Mouse (Mus musculus) lung, embryonic 14.5 days (tissue): ENCODE data around the gene Mocs1. TPM values are rescaled to one million over a fixed set of nuclear protein-coding genes. Genes with fewer than 3 reads are reported as not detected.
"Not testable (repeated sequence)": the region's sequence is repeated elsewhere in the genome, so short reads cannot be mapped to it uniquely, and the experiment has no call there.

Source experiments
- ATAC-seq: fragments of 200-750 bp; cut with Nextera tagmentation; 2 replicates; pipeline ENCODE4 v1.8.0; 2017; ENCODE audit warnings: mild to moderate bottlenecking, moderate TSS enrichment, moderate library complexity; ENCODE audit not compliant: insufficient read depth
- DNase-seq: peaks from one replicate; pipeline ENCODE4 v3.0.0-alpha.2; 2015
- H3K27ac ChIP-seq: fragments of 300-500 bp; sonication (generic); 2 replicates; pipeline ENCODE4 v1.5.1; 2014; ENCODE audit warnings: low read depth, mild to moderate bottlenecking, moderate library complexity
- H3K27me3 ChIP-seq: fragments of 300-500 bp; sonication (generic); 2 replicates; pipeline ENCODE4 v1.6.1; 2014; ENCODE audit warnings: low read length, control low read depth; ENCODE audit not compliant: insufficient read depth
- H3K36me3 ChIP-seq: fragments of 300-500 bp; sonication (generic); 2 replicates; pipeline ENCODE4 v1.6.1; 2014; ENCODE audit warnings: control low read depth; ENCODE audit not compliant: insufficient read depth
- H3K4me1 ChIP-seq: fragments of 300-500 bp; sonication (generic); 2 replicates; pipeline ENCODE4 v1.6.1; 2014; ENCODE audit warnings: antibody characterized with exemption, control low read depth; ENCODE audit not compliant: insufficient read depth
- H3K4me2 ChIP-seq: fragments of 300-500 bp; sonication (generic); 2 replicates; pipeline ENCODE4 v1.6.1; 2014; ENCODE audit warnings: mild to moderate bottlenecking
- H3K4me3 ChIP-seq: fragments of 300-500 bp; sonication (generic); 2 replicates; pipeline ENCODE4 v1.5.1; 2014; ENCODE audit warnings: low read depth, low read length
- H3K9ac ChIP-seq: fragments of 300-500 bp; sonication (generic); 2 replicates; pipeline ENCODE4 v1.6.1; 2014
- H3K9me3 ChIP-seq: fragments of 300-500 bp; sonication (generic); 2 replicates; pipeline ENCODE4 v1.6.1; 2016; ENCODE audit warnings: low read depth, low read length, control low read depth
- CTCF ChIP-seq: IDR thresholded peaks from 2 replicates; pipeline ENCODE4 v1.5.1; 2016; ENCODE audit warnings: antibody characterized with exemption, low read depth
- WGBS: fragments of 180-500 bp; shearing (Covaris S2); extraction: QIAGEN DNeasy Blood & Tissue Kit; methylation state at CpG from one replicate; pipeline ENCODE4 v1.1.7; 2014; 5-methylcytosine and 5-hydroxymethylcytosine counted together
- polyA plus RNA-seq: library from polyadenylated mRNA; unstranded; fragments of >200 nt; fragmentation: Nextera tagmentation; extraction: Ambion mirVana; gene quantifications from 2 replicates; pipeline ENCODE4 v1.2.1, GENCODE M21; 2014

Gene Mocs1
- polyA plus RNA-seq, 1 experiment from 2014 or later = 8.0 TPM

DNA sequence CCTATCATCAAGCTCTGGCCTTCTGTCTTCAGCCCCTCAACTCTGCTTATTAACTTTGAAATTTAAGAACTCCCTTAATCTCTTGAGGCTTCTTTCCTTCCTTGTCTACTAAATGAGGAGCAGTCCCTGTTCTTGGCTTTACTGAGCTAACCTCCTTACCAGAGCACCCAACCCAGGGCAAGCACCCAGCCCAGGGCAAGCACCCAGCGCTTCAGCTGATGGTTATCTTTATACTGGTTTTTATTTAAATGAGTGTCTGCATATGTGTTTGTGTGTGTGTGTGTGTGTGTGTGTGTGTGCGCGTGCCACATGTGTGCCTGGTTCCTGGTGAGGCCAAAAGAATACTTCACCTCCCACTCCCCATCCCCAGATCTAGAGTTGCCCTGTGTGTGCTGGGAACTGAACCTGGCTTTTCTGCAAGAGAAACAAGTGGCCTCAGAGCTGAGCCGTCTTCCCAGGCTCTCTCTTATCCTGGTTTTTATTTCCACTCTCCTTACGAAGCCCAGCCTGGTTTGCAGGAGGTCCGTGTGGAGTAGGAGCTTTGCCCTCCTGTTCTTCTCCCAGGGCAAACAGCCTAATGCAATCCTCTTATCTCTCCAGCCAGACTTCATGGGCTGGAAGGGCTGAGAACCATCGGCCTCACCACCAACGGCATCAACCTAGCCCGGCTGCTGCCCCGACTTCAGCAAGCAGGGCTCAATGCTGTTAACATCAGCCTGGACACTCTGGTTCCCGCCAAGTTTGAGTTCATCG lies 10.8 kb downstream of the Mocs1 start:
- Histone ChIP-seq H3K4me1 (peaks cover 3% of the 10 kb centered on the region; the same call in 1 of the 2 replicates), H3K27me3 (no peaks in the 10 kb centered on the region), H3K9ac (no peak overlapping the region), H3K4me3 (no peak overlapping the region), H3K36me3 (peaks cover 35% of the 10 kb centered on the region), H3K27ac (no peak overlapping the region), H3K9me3 (no peaks in the 10 kb centered on the region), H3K4me2 (no peak overlapping the region)
- no peak for TF ChIP-seq CTCF
- ATAC-seq (peak; percentile 49; the same call in 1 of the 2 replicates), DNase-seq (no peak)
- 53% methylated on average over 12 of the region's 12 CpGs for WGBS

DNA sequence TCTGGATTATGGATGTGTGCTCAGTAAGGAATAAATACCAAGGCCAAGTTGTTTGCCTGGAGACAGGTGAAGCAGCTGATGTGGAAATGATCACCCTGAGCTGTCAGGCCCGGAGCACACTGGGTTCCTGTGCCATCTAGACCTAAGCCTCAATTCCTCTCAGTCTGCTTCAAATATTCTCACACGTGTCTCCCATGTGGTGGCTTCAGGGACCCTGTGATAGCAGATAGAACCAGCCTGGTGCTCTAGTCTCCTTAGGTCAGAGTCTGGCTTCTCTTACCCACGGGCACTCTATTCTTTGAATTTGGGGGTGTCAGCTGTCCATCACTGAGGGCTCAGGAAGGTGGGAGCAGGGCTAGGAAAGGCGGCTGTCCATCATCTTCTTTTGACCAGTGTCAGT lies 11.5 kb downstream of the Mocs1 start:
- peaks cover 3% of the 10 kb centered on the region; the same call in 1 of the 2 replicates for H3K4me1 ChIP-seq
- TF ChIP-seq CTCF = no peak
- no peaks in the 10 kb centered on the region for H3K27me3 ChIP-seq
- H3K27ac ChIP-seq = no peak overlapping the region
- DNase-seq (no peak), ATAC-seq (no peak)
- no peak overlapping the region for H3K4me2 ChIP-seq
- H3K36me3 ChIP-seq = peaks cover 34% of the 10 kb centered on the region
- no peaks in the 10 kb centered on the region for H3K9me3 ChIP-seq
- 81% methylated on average over 4 of the region's 4 CpGs for WGBS
- H3K9ac ChIP-seq = no peak overlapping the region
- no peak overlapping the region for H3K4me3 ChIP-seq

DNA sequence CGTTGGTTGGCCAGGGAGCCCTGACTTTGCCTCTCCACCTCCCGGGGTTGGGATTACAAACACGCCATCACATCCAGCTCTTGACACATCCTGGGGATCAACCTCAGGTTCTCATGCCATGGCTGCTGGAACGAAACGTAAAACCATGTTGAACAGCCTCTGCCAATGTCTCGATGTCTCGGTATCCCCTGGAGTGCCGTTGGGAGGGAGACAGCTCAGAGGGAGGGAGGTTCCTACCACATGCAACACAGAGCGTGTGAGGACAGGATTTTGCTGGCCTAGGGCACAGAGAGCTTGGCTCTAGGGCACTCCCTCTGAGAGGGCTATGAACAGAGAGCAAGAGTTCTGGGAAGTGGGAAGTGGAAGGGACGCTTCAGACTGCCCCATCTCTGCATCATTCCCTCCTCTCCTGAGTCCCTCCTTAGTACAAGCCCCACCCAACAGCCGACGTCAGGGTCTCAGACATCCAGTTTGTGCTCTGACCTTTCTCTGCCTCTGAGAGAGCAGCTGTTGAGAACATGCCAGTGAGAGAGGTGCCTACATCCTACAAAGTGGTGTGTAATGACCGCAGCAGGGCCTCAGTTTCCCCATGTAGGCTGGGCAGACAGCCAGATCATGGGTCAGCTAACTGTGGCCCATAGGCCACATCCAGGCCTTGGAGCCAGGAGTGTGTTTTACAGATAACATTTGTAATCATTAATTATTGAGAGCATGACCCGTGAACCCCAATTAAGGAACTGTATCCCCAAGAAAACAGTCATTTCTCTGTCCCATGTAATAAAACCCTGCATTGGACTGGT lies 12.4 kb downstream of the Mocs1 start:
- DNase-seq (no peak), ATAC-seq (peak; percentile 41; the same call in 1 of the 2 replicates)
- TF ChIP-seq CTCF = no peak
- H3K9me3 ChIP-seq = no peaks in the 10 kb centered on the region
- no peak overlapping the region for H3K4me2 ChIP-seq
- no peaks in the 10 kb centered on the region for H3K27me3 ChIP-seq
- H3K36me3 ChIP-seq = peaks cover 26% of the 10 kb centered on the region
- H3K4me3 ChIP-seq = no peak overlapping the region
- peaks cover 3% of the 10 kb centered on the region; the same call in 1 of the 2 replicates for H3K4me1 ChIP-seq
- H3K9ac ChIP-seq = no peak overlapping the region
- 63% methylated on average over 14 of the region's 14 CpGs for WGBS
- no peak overlapping the region for H3K27ac ChIP-seq

DNA sequence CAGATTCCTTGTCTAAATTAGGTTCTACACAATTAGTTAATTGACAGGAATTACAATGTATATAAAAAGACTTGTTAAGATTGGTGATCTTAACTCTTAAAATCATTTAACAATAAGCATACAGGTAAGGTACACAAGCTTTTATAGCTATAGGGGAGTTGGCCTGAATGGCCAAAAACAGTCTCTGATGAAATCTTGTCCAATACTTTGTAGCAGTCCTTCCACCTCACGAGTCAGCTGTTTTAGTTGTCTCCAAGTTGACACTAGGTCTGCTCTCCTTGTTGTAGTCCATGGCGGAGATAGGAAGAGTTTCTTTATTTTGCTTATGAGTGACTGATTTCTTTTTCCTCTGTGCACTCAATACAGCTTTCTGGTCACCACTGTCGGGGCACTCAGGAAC lies 14.7 kb downstream of the Mocs1 start:
- not testable (repeated sequence) for H3K9me3 ChIP-seq, H3K4me1 ChIP-seq, H3K4me3 ChIP-seq, DNase-seq, H3K4me2 ChIP-seq, H3K27ac ChIP-seq, ATAC-seq, H3K27me3 ChIP-seq, H3K9ac ChIP-seq
- peaks cover 20% of the 10 kb centered on the region for H3K36me3 ChIP-seq
- 28% methylated on average over 3 of the region's 3 CpGs for WGBS

DNA sequence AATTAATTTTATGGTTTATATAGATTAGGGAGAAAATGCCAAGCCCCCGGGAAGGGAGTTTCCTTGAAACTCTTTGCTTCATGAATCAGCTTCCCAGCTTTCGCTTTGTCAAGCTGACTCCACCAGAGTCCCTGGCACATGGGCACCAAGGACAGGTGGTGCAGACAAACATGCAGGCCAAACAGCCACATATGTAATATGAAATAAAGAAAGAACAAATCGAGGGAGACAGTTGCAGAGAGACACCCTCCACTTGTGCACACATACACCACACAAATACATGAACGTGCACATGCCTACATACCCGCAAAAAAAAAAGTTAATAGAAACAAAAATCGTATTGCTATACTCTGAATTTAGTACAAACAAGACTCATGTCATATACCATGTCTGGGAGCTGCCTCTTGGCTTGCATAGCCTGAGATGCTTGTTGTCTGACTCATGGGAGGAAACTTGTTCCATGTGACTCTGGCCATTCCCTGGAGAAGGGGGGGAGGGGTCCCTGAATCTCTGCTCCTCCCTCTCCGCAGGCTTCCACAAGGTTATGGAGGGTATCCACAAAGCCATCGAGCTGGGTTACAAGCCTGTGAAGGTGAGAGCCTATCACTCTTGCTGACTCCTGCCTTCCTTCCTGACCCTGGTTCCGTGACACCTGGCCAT lies 20.5 kb downstream of the Mocs1 start:
- no peaks in the 10 kb centered on the region for H3K4me1 ChIP-seq
- no peaks in the 10 kb centered on the region for H3K9me3 ChIP-seq
- DNase-seq (no peak), ATAC-seq (0 out of 2 replicates have a peak, but pooled peaks have one; percentile 19)
- H3K4me3 ChIP-seq = no peak overlapping the region
- no peak overlapping the region for H3K27ac ChIP-seq
- no peaks in the 10 kb centered on the region for H3K27me3 ChIP-seq
- H3K4me2 ChIP-seq = no peak overlapping the region
- no peak overlapping the region for H3K9ac ChIP-seq
- 49% methylated on average over 8 of the region's 9 CpGs for WGBS
- TF ChIP-seq CTCF = no peak
- peaks cover 29% of the 10 kb centered on the region for H3K36me3 ChIP-seq

DNA sequence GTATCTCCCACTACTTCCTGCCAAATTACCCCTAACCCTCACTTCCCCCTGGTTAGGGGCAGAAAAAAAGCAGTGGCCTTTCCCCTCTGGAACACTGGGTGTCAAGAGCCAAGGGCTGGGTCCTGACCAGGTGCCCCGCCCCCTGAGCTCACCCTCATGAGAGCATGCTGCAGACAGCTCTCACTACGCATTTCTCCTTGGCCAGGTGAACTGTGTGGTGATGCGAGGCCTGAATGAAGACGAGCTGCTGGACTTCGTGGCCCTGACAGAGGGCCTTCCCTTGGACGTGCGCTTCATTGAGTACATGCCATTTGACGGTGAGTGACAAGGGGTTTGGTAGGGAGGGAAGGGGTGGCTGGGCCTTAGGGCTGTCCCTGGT lies 21.1 kb downstream of the Mocs1 start:
- Histone ChIP-seq H3K4me3 (no peak overlapping the region), H3K27me3 (no peaks in the 10 kb centered on the region), H3K9ac (no peak overlapping the region), H3K4me2 (no peak overlapping the region), H3K4me1 (no peaks in the 10 kb centered on the region), H3K27ac (no peak overlapping the region), H3K9me3 (no peaks in the 10 kb centered on the region), H3K36me3 (peaks cover 34% of the 10 kb centered on the region)
- peak; percentile 44; the same call in 1 of the 2 replicates for ATAC-seq
- 76% methylated on average over 8 of the region's 8 CpGs for WGBS
- no peak for DNase-seq
- no peak for TF ChIP-seq CTCF

DNA sequence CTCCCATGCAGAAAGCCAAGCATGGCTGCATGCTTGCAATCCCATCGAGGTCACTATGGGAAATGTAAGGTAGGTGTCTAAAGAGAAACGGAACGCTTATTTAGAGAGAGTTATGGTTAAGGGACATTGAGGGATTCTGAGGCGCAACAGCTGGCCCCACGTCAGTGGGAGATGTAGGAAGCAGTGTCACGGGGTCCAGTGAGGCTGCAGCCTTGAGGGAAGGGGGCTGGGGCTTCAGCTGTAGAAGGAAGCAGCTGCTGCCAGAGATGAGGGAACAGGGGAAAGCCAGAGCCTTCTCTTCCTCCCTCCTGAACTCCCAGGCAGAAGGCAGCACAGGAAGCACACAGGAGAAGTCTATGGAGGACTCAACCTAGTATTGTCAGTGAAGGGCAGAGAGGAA lies 22.8 kb downstream of the Mocs1 start:
- no peaks in the 10 kb centered on the region for H3K4me1 ChIP-seq
- H3K27me3 ChIP-seq = no peaks in the 10 kb centered on the region
- H3K27ac ChIP-seq = 0 out of 2 replicates have a peak overlapping the region, but pooled peaks have one; percentile 4
- WGBS = 59% methylated on average over 6 of the region's 6 CpGs
- DNase-seq = peak; percentile 31
- H3K4me2 ChIP-seq = no peak overlapping the region
- H3K9ac ChIP-seq = no peak overlapping the region
- H3K9me3 ChIP-seq = no peaks in the 10 kb centered on the region
- H3K36me3 ChIP-seq = peaks cover 51% of the 10 kb centered on the region
- no peak overlapping the region for H3K4me3 ChIP-seq
- no peak for TF ChIP-seq CTCF
- ATAC-seq = no peak
